Mouse (Mus musculus) spleen, postnatal 36 days (tissue): ENCODE results near the gene S100a11.

Experiments
- DNase-seq, 2 experiments: peaks; one replicate each; pipeline ENCODE4 v3.0.0; 2022; ENCODE audit warnings: low spot score in 2 of 2, mixed read lengths in 1 of 2

The S100a11 gene

DNA sequence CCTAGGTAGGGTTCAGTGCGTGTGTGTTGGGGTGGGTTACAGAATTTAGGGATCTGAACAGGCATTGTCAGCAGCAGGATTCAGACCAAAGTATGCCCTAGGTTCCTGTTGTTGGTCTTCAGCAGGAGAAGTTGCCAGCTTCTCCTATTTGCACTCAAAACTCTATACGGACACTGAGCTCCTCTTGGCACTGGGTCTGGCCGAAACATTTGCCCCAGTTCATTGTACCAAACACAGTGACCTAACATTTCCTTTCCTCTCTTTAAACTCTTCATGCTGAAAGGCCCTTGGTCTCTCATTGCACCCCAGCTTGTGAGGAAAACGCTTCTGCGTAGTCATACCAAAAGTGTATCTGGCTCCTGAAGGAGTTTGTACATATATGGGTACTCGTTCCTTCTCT is 39.7 kb downstream of the S100a11 start:
- no peak for DNase-seq

DNA sequence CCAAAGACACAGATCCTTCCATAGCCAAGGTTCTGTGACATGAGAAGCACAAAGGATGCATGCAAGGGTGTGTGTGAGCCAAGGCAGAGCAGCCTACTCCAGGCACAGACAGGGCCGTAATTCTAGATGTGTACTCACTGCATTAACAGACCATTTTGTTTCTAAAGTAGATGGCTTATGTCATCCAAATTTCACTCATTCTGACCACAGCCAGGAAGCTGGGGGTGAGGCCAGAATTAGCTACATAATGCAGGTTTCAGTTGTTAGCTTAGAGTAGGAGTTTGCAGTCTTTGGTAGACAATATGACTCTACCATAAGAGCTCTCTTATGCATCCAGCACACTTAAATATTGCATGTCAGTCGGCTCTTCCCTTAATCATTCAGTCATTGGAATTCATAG is 42.1 kb downstream of the S100a11 start:
- DNase-seq, result no peak

DNA sequence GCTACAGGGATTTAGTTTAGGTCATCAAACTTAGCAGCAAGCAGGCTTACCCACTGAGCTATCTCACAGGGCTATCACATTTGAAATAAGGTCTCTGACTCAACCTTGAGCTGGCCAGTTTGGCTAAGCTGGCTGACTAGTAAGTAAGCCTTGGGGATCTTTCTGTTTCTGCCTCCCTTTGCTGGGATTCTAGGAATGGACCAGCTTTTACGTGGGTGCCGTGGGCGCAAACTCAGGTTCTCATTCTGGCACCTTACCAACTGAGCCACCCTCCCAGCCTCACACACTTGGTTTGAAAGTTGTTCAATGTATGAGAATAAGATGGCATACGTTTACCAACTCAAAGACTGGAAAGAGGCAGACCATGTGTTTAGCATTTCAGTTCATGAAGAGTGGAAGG is 42.9 kb downstream of the S100a11 start:
- no peak for DNase-seq

DNA sequence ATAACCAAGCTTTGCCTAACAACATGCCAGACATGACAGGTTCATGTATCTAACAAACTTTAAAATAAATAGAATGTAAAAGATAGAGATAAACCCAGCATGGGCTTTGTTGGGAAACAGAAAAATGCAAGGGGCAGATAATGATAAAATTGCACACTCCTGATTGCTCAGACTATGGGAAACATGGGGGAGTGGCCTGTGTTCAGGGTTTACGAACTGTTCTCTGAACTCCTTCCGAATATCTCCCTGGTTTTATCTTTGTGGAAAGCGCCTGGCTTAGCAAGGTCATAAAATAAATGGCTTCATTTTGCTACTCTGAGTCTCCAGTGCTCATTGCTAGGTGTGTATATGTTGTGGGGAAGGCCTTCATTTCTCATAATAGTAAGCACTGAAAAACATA is 46.6 kb downstream of the S100a11 start:
- DNase-seq, result no peak

DNA sequence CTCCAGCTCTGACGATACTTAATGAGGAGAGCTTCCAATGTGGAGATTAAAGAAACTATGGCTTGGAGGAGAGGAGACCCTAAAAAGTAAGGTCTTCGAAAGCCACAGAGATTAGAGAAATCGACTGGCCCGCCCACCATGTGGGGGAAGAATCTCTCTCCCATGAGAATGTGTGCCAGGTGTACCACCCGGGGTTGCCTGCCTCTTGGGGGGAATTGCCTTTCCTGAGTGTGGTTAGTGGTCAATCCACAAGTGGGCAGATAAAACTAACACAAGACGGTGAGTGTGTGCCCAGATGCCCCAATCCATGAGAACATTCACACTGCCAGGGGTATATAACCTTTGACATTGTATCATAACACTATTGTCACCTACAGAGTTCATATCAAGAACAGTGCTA is 47.4 kb downstream of the S100a11 start:
- no peak for DNase-seq

DNA sequence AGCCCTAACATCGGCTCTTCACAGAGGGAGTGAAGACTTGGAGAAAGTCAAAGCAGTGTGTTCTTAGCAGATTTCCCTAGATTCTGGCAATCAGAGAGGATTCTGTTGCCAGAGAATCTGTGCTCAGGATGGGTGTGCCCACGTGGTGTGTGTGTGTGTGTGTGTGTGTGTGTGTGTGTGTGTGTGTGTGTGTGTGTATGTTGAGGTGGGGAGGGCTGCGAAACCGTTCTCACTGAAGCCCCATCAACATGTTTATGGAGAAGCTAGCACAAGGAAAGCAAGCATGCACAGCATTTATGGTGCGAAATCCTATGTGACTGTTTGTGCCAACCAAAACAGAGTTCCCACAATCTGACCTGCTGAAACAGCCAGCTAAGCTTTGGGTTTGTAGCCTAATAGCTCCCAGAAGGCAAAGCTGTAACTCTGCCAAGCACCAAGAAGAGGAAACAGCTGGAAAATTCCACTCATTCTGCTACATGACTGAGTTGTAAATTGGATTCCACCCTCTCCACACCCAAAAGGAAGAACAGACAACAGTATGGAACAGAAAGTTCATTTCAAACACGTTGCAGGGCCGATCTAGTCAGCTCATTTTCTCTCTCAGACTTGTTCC is 48.2 kb downstream of the S100a11 start:
- DNase-seq, result no peak

GRCm38 (mm10) chr3:93569046-93569445 is 48.8 kb downstream of the S100a11 start:
- DNase-seq, result no peak

DNA sequence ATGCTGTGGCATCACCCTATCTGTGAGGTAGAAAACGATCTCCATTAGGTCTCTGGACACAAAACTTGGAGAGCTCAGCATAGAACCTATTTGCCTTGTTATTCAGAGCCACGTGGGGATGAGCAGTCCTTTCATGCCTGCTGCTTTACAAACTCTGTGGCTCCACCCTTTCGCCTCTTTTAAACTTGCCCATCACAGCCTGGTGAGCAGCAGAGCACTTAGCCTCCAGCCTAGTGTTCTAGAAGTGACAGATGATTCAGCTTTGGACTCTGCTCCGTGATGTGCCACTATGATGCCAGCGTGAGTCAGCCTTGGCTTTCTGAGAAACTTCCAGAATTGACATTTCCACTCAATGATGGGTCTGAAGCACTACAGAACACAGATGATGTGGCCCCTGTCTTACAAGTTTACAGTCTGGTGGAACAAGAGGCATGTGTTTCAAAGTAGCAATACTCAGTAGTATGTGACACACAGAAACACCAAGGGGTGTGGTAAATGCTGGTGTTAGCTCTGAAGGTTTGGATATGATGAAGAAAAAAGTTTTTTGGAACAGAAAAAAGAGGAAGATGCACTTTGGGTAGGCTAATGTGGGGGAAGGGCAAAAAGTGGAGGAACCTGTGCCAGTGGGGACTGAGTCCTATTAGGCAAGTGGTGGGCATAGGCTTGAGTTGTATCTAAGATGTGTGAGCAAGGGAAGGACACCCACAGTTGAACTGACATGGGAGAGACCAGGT is 51.9 kb downstream of the S100a11 start:
- no peak for DNase-seq
